Mouse (Mus musculus) stomach, postnatal 0 days (tissue): Measurements from ENCODE around the gene Ssmem1.

ENCODE experiments used
- CTCF ChIP-seq: IDR thresholded peaks from 2 replicates; pipeline ENCODE4 v1.5.1; 2016; ENCODE audit warnings: antibody characterized with exemption, low read depth, mild to moderate bottlenecking, moderate library complexity
- EP300 ChIP-seq: optimal IDR thresholded peaks from 2 replicates; pipeline ENCODE3; 2016; ENCODE audit warnings: antibody characterized with exemption

GRCm38 (mm10) chr6:30471706-30472105, 37.9 kb upstream of the Ssmem1 start:
- no peak for TF ChIP-seq CTCF
- TF ChIP-seq EP300: no peak
